Comparison of ENCODE assay signal across 17 mouse cellular contexts in the genomic region with DNA sequence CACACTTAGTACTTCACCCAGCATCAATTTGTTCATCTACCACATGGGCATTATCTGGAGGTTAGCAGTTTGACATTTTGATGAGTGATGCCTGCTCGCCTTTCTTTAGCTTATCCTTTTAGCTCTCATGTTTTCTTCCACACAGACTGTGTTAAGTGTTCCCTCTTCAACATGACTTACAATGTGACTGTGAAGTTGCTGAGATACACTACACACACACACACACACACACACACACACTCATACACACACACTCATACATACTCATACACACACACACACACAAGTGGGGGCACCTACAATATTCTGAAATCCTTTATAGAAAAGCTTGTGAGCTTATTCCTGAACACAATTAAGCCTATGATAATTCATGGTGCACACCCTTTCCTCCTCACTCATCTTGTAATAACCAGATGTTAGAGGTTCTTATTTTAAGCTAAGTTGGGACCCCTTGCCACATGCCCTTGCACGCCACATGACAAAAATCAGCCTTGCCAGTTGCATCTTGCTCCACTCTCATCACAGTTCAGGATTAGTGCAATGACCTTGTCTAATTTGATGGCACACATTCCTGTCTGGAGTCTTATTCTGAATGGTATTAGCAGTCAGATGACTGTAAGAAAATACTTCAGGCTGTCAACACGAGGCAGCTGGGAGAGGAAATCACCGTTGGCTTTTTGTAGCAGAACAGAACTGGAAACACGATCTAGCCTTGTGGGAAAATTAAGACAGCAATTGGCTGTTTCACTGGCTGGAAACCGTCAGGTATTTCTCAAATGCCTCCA.
DNase-seq lines count a peak whose midpoint lies in the region; ATAC-seq and TF ChIP-seq lines count a peak whose summit lies in the region.
"Had no signal": no experiment of that assay in that cellular context is flagged by ENCODE, and none has a peak within 500 bp of the region (broad histone marks: within the 10 kb centered on the region; RNA-seq: fewer than 3 reads in every experiment).

No protein-coding gene starts in this region.

- H3K9me3 ChIP-seq in embryonic facial prominence, embryonic 15.5 days (replicated peaks), result no peaks in the 10 kb centered on the region
- H3K9me3 ChIP-seq in heart, embryonic 13.5 days, result no peaks in the 10 kb centered on the region
- H3K9me3 ChIP-seq: embryonic facial prominence, embryonic 13.5 days; forebrain, embryonic 15.5 days; hindbrain, embryonic 13.5 days; liver, embryonic 13.5 days had no signal

- TF ChIP-seq POLR2A in myocyte (IDR thresholded peaks at IDR 0.05; ENCODE audit: insufficient read length, low read depth), result no peak

- 33% methylated on average over 6 of the region's 6 CpGs for WGBS in embryonic facial prominence, embryonic 15.5 days
- 25% methylated on average over 6 of the region's 6 CpGs for WGBS in heart, embryonic 13.5 days

- no peak overlapping the region for H3K9ac ChIP-seq in embryonic facial prominence, embryonic 15.5 days
- no peak overlapping the region for H3K9ac ChIP-seq in heart, embryonic 13.5 days
- H3K9ac ChIP-seq: embryonic facial prominence, embryonic 13.5 days; forebrain, embryonic 15.5 days; hindbrain, embryonic 13.5 days; liver, embryonic 13.5 days had no signal

- no peak overlapping the region for H3K4me3 ChIP-seq in embryonic facial prominence, embryonic 15.5 days (replicated peaks)
- H3K4me3 ChIP-seq in heart, embryonic 13.5 days, result no peak overlapping the region
- H3K4me3 ChIP-seq in myocyte, result no peak overlapping the region
- H3K4me3 ChIP-seq: embryonic facial prominence, embryonic 13.5 days; forebrain, embryonic 15.5 days; hindbrain, embryonic 13.5 days; liver, embryonic 13.5 days had no signal

- no peaks in the 10 kb centered on the region for H3K36me3 ChIP-seq in embryonic facial prominence, embryonic 15.5 days
- no peaks in the 10 kb centered on the region for H3K36me3 ChIP-seq in heart, embryonic 13.5 days
- H3K36me3 ChIP-seq in myocyte (ENCODE audit: control insufficient read depth, insufficient read depth), result no peaks in the 10 kb centered on the region
- H3K36me3 ChIP-seq: embryonic facial prominence, embryonic 13.5 days; forebrain, embryonic 15.5 days; hindbrain, embryonic 13.5 days; liver, embryonic 13.5 days had no signal

- H3K4me2 ChIP-seq in embryonic facial prominence, embryonic 15.5 days (replicated peaks), result no peak overlapping the region
- H3K4me2 ChIP-seq in heart, embryonic 13.5 days, result peak overlapping the region; percentile 44
- H3K4me2 ChIP-seq in myocyte (ENCODE audit: low read depth), result no peak overlapping the region
- H3K4me2 ChIP-seq: embryonic facial prominence, embryonic 13.5 days; forebrain, embryonic 15.5 days; hindbrain, embryonic 13.5 days; liver, embryonic 13.5 days had no signal

- H3K27me3 ChIP-seq in embryonic facial prominence, embryonic 15.5 days, result no peaks in the 10 kb centered on the region
- no peaks in the 10 kb centered on the region for H3K27me3 ChIP-seq in heart, embryonic 13.5 days (replicated peaks)
- no peaks in the 10 kb centered on the region for H3K27me3 ChIP-seq in myocyte (ENCODE audit: control insufficient read depth, insufficient read depth, insufficient read length)
- H3K27me3 ChIP-seq: embryonic facial prominence, embryonic 13.5 days; forebrain, embryonic 15.5 days; hindbrain, embryonic 13.5 days; liver, embryonic 13.5 days had no signal

- H3K4me1 ChIP-seq in embryonic facial prominence, embryonic 15.5 days, result no peaks in the 10 kb centered on the region
- H3K4me1 ChIP-seq in heart, embryonic 13.5 days, result peaks cover 11% of the 10 kb centered on the region
- H3K4me1 ChIP-seq: embryonic facial prominence, embryonic 13.5 days; forebrain, embryonic 15.5 days; hindbrain, embryonic 13.5 days; liver, embryonic 13.5 days had no signal

- no peak overlapping the region for H3ac ChIP-seq in myocyte (ENCODE audit: control insufficient read depth, insufficient read length)

- H3K79me2 ChIP-seq in myocyte (ENCODE audit: control insufficient read depth, insufficient read depth), result no peaks in the 10 kb centered on the region

- H3K27ac ChIP-seq in embryonic facial prominence, embryonic 15.5 days (replicated peaks), result no peak overlapping the region
- H3K27ac ChIP-seq in heart, embryonic 13.5 days (replicated peaks), result peak overlapping the region; percentile 87
- H3K27ac ChIP-seq: embryonic facial prominence, embryonic 13.5 days; forebrain, embryonic 15.5 days; hindbrain, embryonic 13.5 days; liver, embryonic 13.5 days had no signal

- peak; percentile 47; the same call in 1 of the 2 replicates for ATAC-seq in embryonic facial prominence, embryonic 15.5 days (ENCODE audit: insufficient number of reproducible peaks, low FRiP score, low TSS enrichment, low read depth)
- ATAC-seq in heart, embryonic 13.5 days (ENCODE audit: extremely low read depth, insufficient number of reproducible peaks, low FRiP score, low TSS enrichment), result peak; percentile 85
- ATAC-seq: forebrain, embryonic 15.5 days; intestine, postnatal 0 days; lung, postnatal 0 days had no signal

- peak; percentile 13 for DNase-seq in embryo, embryonic 10 days (ENCODE audit: low spot score)
- no peak for DNase-seq in embryo, embryonic 9.5 days (ENCODE audit: extremely low spot score)
- no peak for DNase-seq in spleen, postnatal 14 days (ENCODE audit: low spot score in 2 of 2)
- no peak for DNase-seq in right cerebral cortex, postnatal 36 days (ENCODE audit: low spot score in 2 of 2)
- DNase-seq in lung, postnatal 10 days, result no peak
- DNase-seq: cerebellum, adult 8-10 months; kidney, postnatal 10 days; liver, embryonic 13.5 days; thymus, postnatal 36 days had no signal

TF ChIP-seq in myocyte, 11 proteins besides CTCF, POLR2A, EP300 and RAD21:
- TF ChIP-seq TCF12 (IDR thresholded peaks at IDR 0.05; ENCODE audit: insufficient read depth, poor library complexity, severe bottlenecking) (peak; percentile 14), TCF3 (IDR thresholded peaks at IDR 0.05; ENCODE audit: insufficient read length, low read depth) (no peak), MYOG (IDR thresholded peaks at IDR 0.05; ENCODE audit: control insufficient read depth in 1 of 3, insufficient read depth in 1 of 3, insufficient read length in 2 of 3, low read depth in 2 of 3) (peak in 1 of 3 experiments; percentile 31), MYOD1 (IDR thresholded peaks at IDR 0.05; ENCODE audit: control insufficient read depth in 1 of 3, insufficient read length in 2 of 3, low read depth in 2 of 3) (peak; percentile 49 to 79 (median 79))
